Mouse (Mus musculus): Measurements from ENCODE around the gene Abcb9. TPM values are rescaled to one million over a fixed set of nuclear protein-coding genes. Genes with fewer than 3 reads are reported as not detected.

Gene Abcb9
- 1.3 and 1.9 TPM in 2 replicates for polyA plus RNA-seq (2016; fragmentation: Nextera tagmentation; extraction: Ambion mirVana)

DNA sequence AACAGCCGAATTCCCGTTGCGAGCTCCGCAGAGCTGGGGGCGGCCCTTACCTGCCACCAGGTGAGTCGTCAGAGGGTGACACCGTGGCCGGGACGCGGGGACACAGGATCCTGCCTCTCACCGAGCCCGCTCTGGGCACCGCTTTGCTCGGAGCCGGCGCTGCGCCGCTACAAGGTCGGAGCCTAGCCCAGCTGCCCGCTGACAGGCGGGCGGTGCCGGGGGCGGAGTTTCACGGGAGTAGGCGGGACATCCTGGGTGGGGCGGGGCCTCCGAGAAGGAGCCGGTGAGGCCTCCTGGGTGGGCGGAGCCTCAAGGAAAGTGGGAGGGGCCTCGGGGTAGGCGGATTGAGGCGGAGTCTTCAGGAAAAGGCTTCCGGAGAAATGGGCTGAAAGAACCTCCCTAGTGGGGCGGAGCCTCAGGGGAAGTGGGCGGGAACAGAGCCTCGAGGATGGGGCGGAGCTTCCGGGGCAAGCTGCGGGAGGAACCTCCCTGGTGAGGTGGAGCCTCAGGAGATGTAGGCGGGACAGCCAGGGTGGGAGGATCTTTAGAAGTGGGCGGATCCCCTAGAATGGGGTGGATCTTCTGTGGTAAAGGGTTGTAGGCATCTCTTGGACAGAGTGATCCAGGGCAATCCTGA is at the start of gene Abcb9:
Abcb9 (minus strand) TSS at position 203 of the 637 bp plus-strand sequence.
- Histone ChIP-seq H3K36me3 (no peaks in the 10 kb centered on the region), H3K27ac (no peak within 1 kb of the TSS), H3K9me3 (no peaks in the 10 kb centered on the region), H3K9ac (peak within 1 kb of the TSS; percentile 49; the same call in 1 of the 2 replicates), H3K4me3 (peak within 1 kb of the TSS; percentile 45), H3K4me1 (peaks cover 8% of the 10 kb centered on the region), H3K27me3 (peaks cover 19% of the 10 kb centered on the region; the same call in 1 of the 2 replicates), H3K4me2 (replicated peaks) (peak within 1 kb of the TSS; percentile 78)
- ATAC-seq (ENCODE audit: insufficient number of reproducible peaks, insufficient read depth, low FRiP score, low TSS enrichment): 0 out of 2 replicates have a peak, but pooled peaks have one; percentile 41
- WGBS: 2% methylated on average over 42 of the region's 42 CpGs

DNA sequence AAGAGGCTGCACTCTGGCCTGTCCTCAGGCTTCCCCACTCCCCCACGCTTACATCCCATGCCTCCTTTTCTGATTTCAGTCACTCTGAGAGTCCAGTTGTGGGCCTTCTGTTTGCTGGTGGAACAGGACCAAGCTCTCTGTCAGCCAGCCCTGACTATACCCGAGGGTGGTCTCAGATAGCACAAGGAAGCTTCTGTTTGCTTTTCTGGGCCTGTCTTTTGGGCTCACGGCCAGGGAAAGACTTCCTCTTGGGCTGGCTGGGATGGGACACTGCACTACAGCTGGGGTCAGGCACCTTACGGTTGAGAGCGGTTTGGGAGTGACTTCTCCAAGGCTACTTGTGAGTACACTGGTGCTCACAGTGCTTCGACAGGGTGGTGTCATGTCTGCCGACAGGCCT is 42.5 kb upstream of the Abcb9 start:
- ATAC-seq (ENCODE audit: insufficient number of reproducible peaks, insufficient read depth, low FRiP score, low TSS enrichment): no peak
- Histone ChIP-seq H3K27me3 (no peaks in the 10 kb centered on the region), H3K9ac (no peak overlapping the region), H3K9me3 (no peaks in the 10 kb centered on the region), H3K4me1 (0 out of 2 replicates have a peak, but pooled peaks cover 2% of the 10 kb centered on the region), H3K4me3 (no peak overlapping the region), H3K36me3 (peaks cover 18% of the 10 kb centered on the region), H3K4me2 (replicated peaks) (no peak overlapping the region), H3K27ac (no peak overlapping the region)
- 59% methylated on average over 7 of the region's 7 CpGs for WGBS

GRCm38 (mm10) chr5:124134261-124134660 is 38.7 kb upstream of the Abcb9 start:
- no peak for ATAC-seq (ENCODE audit: insufficient number of reproducible peaks, insufficient read depth, low FRiP score, low TSS enrichment)
- H3K4me2 ChIP-seq (replicated peaks): no peak overlapping the region
- 0 out of 2 replicates have a peak, but pooled peaks cover 2% of the 10 kb centered on the region for H3K4me1 ChIP-seq
- no peak overlapping the region for H3K27ac ChIP-seq
- no peak overlapping the region for H3K9ac ChIP-seq
- H3K4me3 ChIP-seq: no peak overlapping the region
- H3K36me3 ChIP-seq: peaks cover 20% of the 10 kb centered on the region
- H3K9me3 ChIP-seq: no peaks in the 10 kb centered on the region
- H3K27me3 ChIP-seq: no peaks in the 10 kb centered on the region
- 88% methylated on average over 5 of the region's 5 CpGs for WGBS

DNA sequence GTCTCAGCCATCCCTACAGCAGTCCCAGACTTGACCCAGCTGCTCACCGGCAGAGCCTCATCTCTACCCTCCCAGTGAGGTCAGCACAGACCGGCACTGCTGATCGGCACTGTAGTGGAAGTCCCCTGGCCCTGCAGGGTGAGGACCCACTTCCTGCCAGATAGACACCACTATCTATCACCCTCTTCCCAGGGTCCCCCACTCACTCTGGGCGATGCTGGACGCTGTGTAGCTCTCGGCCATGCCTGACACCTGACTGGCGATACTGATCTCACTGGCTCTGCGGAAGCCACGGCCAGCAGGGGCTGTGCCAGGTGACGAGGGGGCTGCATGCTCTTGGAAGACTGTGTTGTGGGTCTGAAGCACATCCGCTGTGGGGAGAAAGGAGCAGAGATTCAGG is 29.5 kb upstream of the Abcb9 start:
- no peak overlapping the region for H3K9ac ChIP-seq
- H3K4me3 ChIP-seq: no peak overlapping the region
- H3K9me3 ChIP-seq: no peaks in the 10 kb centered on the region
- H3K4me1 ChIP-seq: no peaks in the 10 kb centered on the region
- 89% methylated on average over 11 of the region's 11 CpGs for WGBS
- no peaks in the 10 kb centered on the region for H3K27me3 ChIP-seq
- ATAC-seq (ENCODE audit: insufficient number of reproducible peaks, insufficient read depth, low FRiP score, low TSS enrichment): no peak
- no peak overlapping the region for H3K4me2 ChIP-seq (replicated peaks)
- no peak overlapping the region for H3K27ac ChIP-seq
- peaks cover 65% of the 10 kb centered on the region for H3K36me3 ChIP-seq

DNA sequence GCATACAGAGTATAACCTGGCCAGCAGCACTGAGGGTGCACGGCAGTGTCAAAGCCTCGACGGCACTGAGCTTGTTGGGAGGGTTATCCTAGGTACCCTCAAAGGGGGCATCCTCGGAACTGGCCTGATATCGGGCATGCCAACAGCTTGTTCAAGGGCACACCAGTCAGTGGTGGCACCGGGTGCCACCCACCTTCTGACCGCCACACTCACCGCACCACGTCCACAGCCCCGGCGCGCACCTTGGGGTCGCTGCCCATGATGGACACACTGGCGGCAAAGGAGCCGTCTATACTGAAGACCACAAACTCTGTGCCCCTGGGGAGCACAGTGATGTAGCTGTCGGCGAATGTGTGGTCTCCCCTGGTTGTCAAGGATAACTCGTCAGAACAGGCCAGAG is 26.8 kb upstream of the Abcb9 start:
- H3K4me1 ChIP-seq: peaks cover 9% of the 10 kb centered on the region
- no peak for ATAC-seq (ENCODE audit: insufficient number of reproducible peaks, insufficient read depth, low FRiP score, low TSS enrichment)
- WGBS: 94% methylated on average over 18 of the region's 18 CpGs
- no peak overlapping the region for H3K9ac ChIP-seq
- H3K4me3 ChIP-seq: no peak overlapping the region
- H3K27me3 ChIP-seq: no peaks in the 10 kb centered on the region
- H3K36me3 ChIP-seq: peaks cover 71% of the 10 kb centered on the region
- H3K27ac ChIP-seq: no peak overlapping the region
- no peaks in the 10 kb centered on the region for H3K9me3 ChIP-seq
- H3K4me2 ChIP-seq (replicated peaks): no peak overlapping the region

DNA sequence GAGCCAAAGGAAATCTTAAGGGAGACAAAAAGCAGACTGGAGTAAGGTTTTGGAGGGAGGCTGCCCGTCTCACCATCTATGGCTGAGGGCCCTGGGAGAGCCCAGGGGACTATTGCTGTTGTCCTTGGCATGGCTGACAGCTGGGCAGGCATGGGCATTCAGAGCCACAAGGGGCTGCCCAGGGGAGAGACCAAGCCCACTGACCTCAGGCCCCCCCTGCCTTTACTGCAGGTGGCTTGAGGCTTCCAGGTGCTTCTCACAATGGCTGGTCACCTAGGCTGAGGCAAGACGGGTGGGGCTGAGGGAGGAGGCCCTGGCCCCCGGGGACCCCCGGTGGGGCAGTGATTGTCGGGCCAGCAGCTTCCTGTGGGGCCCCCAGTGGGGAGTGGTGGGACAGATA is 23.6 kb upstream of the Abcb9 start:
- no peaks in the 10 kb centered on the region for H3K27me3 ChIP-seq
- no peaks in the 10 kb centered on the region for H3K9me3 ChIP-seq
- 84% methylated on average over 5 of the region's 5 CpGs for WGBS
- no peak overlapping the region for H3K4me2 ChIP-seq (replicated peaks)
- peaks cover 59% of the 10 kb centered on the region for H3K36me3 ChIP-seq
- H3K4me1 ChIP-seq: peaks cover 19% of the 10 kb centered on the region
- no peak for ATAC-seq (ENCODE audit: insufficient number of reproducible peaks, insufficient read depth, low FRiP score, low TSS enrichment)
- H3K4me3 ChIP-seq: no peak overlapping the region
- H3K27ac ChIP-seq: no peak overlapping the region
- H3K9ac ChIP-seq: no peak overlapping the region

DNA sequence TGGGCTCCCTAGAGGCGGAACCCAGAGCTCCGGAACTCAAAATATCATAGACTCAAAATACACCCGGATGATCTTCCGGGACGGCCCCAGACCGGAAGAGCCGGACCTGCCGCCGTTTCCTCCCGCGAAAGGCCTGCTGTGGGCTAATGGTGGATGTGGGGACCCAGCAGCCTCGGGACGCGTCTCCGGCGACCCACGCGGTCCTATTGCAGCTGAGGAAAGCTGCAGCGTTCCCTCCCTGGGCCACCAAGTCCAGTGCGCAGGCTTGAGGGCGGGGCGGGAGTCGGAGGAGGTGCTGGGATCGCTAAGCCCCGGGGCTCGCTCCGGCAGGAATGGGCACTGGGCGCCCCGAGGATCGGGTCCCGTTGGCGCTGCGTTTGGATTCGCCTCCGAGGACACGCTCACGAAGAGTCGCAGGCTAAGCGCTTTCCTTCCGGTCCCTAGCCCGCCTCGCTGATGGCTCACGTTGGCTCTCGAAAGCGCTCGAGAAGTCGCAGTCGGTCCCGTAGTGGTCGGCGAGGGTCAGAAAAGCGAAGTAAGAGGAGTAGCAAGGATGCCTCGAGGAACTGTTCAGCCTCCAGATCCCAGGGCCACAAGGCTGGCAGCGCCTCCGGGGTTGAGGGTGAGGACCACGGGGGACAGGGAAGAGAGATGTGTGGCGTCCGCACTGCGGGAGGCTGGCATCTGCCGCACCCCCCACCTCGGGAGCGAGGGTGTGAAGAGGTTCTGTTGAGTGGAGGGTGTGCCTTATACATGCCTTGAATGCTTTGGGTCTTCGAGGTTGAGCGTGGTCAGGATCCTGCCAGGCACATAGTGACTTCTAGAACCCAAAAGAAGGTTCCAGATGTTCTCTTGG is 20.6 kb upstream of the Abcb9 start, which contains the start of gene Arl6ip4:
Arl6ip4 (plus strand) TSS at position 100 of the 856 bp plus-strand sequence.
- ATAC-seq (ENCODE audit: insufficient number of reproducible peaks, insufficient read depth, low FRiP score, low TSS enrichment): no peak
- Histone ChIP-seq H3K9ac (peak within 1 kb of the TSS; percentile 78), H3K27ac (peak within 1 kb of the TSS; percentile 76), H3K9me3 (no peaks in the 10 kb centered on the region), H3K4me3 (peak within 1 kb of the TSS; percentile 78), H3K4me2 (replicated peaks) (peak within 1 kb of the TSS; percentile 96), H3K4me1 (peaks cover 28% of the 10 kb centered on the region), H3K27me3 (no peaks in the 10 kb centered on the region), H3K36me3 (peaks cover 41% of the 10 kb centered on the region)
- 2% methylated on average over 63 of the region's 64 CpGs for WGBS

GRCm38 (mm10) chr5:124115531-124115930 is 19.9 kb upstream of the Abcb9 start:
- H3K9ac ChIP-seq: peak overlapping the region; percentile 78
- H3K27me3 ChIP-seq: no peaks in the 10 kb centered on the region
- H3K36me3 ChIP-seq: peaks cover 35% of the 10 kb centered on the region
- H3K4me2 ChIP-seq (replicated peaks): peak overlapping the region; percentile 96
- H3K4me3 ChIP-seq: peak overlapping the region; percentile 78
- H3K27ac ChIP-seq: peak overlapping the region; percentile 76
- H3K4me1 ChIP-seq: peaks cover 28% of the 10 kb centered on the region
- no peak for ATAC-seq (ENCODE audit: insufficient number of reproducible peaks, insufficient read depth, low FRiP score, low TSS enrichment)
- 24% methylated on average over 7 of the region's 7 CpGs for WGBS
- H3K9me3 ChIP-seq: no peaks in the 10 kb centered on the region

DNA sequence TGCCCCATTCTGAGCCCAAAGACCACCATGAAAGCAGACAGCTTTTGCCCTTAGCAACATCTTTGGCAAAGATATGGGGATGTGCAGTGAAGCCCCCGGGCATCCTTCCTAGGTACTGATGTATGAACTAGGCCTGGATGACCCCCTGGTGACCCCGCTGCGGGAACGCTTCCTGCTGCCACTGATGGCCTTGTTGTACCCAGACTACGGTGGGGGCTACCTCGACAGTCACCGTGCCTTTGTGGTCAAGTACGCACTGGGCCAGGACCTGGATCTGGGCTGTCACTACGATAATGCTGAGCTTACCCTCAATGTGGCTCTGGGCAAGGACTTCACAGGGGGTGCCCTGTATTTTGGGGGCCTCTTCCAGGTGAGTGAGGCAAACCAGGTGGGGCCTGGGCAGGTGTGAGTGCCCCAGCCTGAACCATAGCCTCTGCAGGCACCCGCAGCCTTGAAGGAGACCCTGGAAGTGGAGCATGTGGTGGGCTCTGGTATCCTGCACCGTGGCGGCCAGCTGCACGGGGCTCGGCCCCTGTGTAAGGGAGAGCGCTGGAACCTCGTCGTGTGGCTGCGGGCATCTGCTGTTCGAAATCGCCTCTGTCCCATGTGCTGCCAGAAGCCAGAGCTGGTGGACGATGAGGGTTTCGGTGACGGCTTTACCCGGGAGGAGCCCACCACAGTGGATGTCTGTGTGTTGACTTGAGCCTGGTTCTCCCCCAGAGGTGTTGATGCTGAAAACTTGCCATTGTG is 18.9 kb upstream of the Abcb9 start:
- Histone ChIP-seq H3K4me3 (no peak overlapping the region), H3K27me3 (no peaks in the 10 kb centered on the region), H3K9ac (no peak overlapping the region), H3K4me2 (replicated peaks) (no peak overlapping the region), H3K36me3 (peaks cover 25% of the 10 kb centered on the region), H3K9me3 (no peaks in the 10 kb centered on the region), H3K4me1 (peaks cover 28% of the 10 kb centered on the region), H3K27ac (no peak overlapping the region)
- ATAC-seq (ENCODE audit: insufficient number of reproducible peaks, insufficient read depth, low FRiP score, low TSS enrichment): no peak
- 91% methylated on average over 24 of the region's 24 CpGs for WGBS

GRCm38 (mm10) chr5:124113030-124113429 is 17.4 kb upstream of the Abcb9 start:
- Histone ChIP-seq H3K4me3 (peak overlapping the region; percentile 90), H3K27ac (0 out of 2 replicates have a peak overlapping the region, but pooled peaks have one; percentile 11), H3K4me1 (peaks cover 25% of the 10 kb centered on the region), H3K9ac (peak overlapping the region; percentile 54), H3K4me2 (replicated peaks) (peak overlapping the region; percentile 88), H3K36me3 (peaks cover 11% of the 10 kb centered on the region), H3K9me3 (no peaks in the 10 kb centered on the region), H3K27me3 (no peaks in the 10 kb centered on the region)
- WGBS: 17% methylated on average over 14 of the region's 14 CpGs
- ATAC-seq (ENCODE audit: insufficient number of reproducible peaks, insufficient read depth, low FRiP score, low TSS enrichment): no peak

- Histone ChIP-seq H3K4me1 (peaks cover 20% of the 10 kb centered on the region), H3K4me3 (peak overlapping the region; percentile 90), H3K27me3 (no peaks in the 10 kb centered on the region), H3K36me3 (peaks cover 6% of the 10 kb centered on the region), H3K27ac (0 out of 2 replicates have a peak overlapping the region, but pooled peaks have one; percentile 85), H3K9me3 (no peaks in the 10 kb centered on the region), H3K9ac (peak overlapping the region; percentile 54), H3K4me2 (replicated peaks) (peak overlapping the region; percentile 88)
- 3% methylated on average over 18 of the region's 18 CpGs for WGBS
- ATAC-seq (ENCODE audit: insufficient number of reproducible peaks, insufficient read depth, low FRiP score, low TSS enrichment): no peak
Measured at GRCm38 (mm10) chr5:124112531-124112930, 16.9 kb upstream of the Abcb9 start.
